Mouse (Mus musculus) limb, embryonic 13.5 days (tissue): ENCODE measurements at regions not wholly inside any gene's neighbourhood (a gene's known extent, or its start where the extent isn't known, plus 50 kb on each side); places are given as distances from the start of the nearest gene placed in this dataset.
A peak's percentile ranks its signal among the peaks of the same experiment; 100 is the strongest.

Experiments
- ATAC-seq: fragments of 200-750 bp; cut with Nextera tagmentation; 2 replicates; pipeline ENCODE4 v1.8.0; 2017; ENCODE audit warnings: low read depth, moderate number of reproducible peaks, moderate TSS enrichment; ENCODE audit not compliant: low FRiP score
- H3K27ac ChIP-seq: fragments of 300-500 bp; sonication (generic); 2 replicates; pipeline ENCODE4 v1.5.1; 2015; ENCODE audit warnings: inconsistent platforms, mild to moderate bottlenecking, moderate library complexity
- H3K27me3 ChIP-seq: fragments of 300-500 bp; sonication (generic); 2 replicates; pipeline ENCODE4 v1.6.1; 2015; ENCODE audit warnings: mild to moderate bottlenecking, inconsistent platforms
- H3K36me3 ChIP-seq: fragments of 300-500 bp; sonication (generic); 2 replicates; pipeline ENCODE4 v1.6.1; 2015; ENCODE audit warnings: inconsistent platforms, mild to moderate bottlenecking, moderate library complexity
- H3K4me1 ChIP-seq: fragments of 300-500 bp; sonication (generic); 2 replicates; pipeline ENCODE4 v1.6.1; 2015; ENCODE audit warnings: inconsistent platforms
- H3K4me2 ChIP-seq: fragments of 300-500 bp; sonication (generic); replicated peaks from 2 replicates; pipeline ENCODE4 v1.6.1; 2015; ENCODE audit warnings: inconsistent platforms, mild to moderate bottlenecking, moderate library complexity
- H3K4me3 ChIP-seq: fragments of 300-500 bp; sonication (generic); 2 replicates; pipeline ENCODE4 v1.5.1; 2015; ENCODE audit warnings: moderate library complexity, mild to moderate bottlenecking, inconsistent platforms
- H3K9ac ChIP-seq: fragments of 300-500 bp; sonication (generic); 2 replicates; pipeline ENCODE4 v1.6.1; 2015; ENCODE audit warnings: mild to moderate bottlenecking, inconsistent platforms
- H3K9me3 ChIP-seq: fragments of 300-500 bp; sonication (generic); 2 replicates; pipeline ENCODE4 v1.6.1; 2016; ENCODE audit warnings: inconsistent platforms
- WGBS: fragments of 180-500 bp; shearing (Covaris S2); methylation state at CpG from one replicate; pipeline ENCODE4 v1.1.7; 2015; 5-methylcytosine and 5-hydroxymethylcytosine counted together

DNA sequence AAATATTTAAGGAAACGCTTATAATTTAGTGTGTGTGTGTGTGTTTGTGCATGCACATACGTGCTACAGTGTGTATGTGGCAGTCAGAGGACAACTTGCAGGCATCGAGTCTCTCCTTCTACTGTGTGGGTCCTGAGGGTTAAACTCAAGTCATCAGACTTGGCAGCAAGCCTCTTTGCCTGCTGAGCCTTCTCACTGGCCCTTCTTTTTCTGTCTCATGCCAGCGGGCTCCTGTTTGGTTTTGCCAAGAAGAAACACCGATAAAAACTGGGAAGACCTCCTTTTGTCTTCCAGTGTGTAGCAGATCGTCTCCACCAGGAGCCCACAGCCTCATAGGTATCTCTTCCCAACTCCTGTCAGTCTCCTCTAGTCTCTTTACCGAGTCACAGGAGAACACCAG lies 81.9 kb upstream of the Rbpj start:
- no peak for ATAC-seq
- no peaks in the 10 kb centered on the region for H3K9me3 ChIP-seq
- H3K4me2 ChIP-seq: no peak overlapping the region
- H3K27me3 ChIP-seq: peaks cover 43% of the 10 kb centered on the region
- no peak overlapping the region for H3K27ac ChIP-seq
- peaks cover 34% of the 10 kb centered on the region for H3K4me1 ChIP-seq
- no peak overlapping the region for H3K4me3 ChIP-seq
- H3K9ac ChIP-seq: no peak overlapping the region
- H3K36me3 ChIP-seq: no peaks in the 10 kb centered on the region
- WGBS: 90% methylated on average over 7 of the region's 7 CpGs

DNA sequence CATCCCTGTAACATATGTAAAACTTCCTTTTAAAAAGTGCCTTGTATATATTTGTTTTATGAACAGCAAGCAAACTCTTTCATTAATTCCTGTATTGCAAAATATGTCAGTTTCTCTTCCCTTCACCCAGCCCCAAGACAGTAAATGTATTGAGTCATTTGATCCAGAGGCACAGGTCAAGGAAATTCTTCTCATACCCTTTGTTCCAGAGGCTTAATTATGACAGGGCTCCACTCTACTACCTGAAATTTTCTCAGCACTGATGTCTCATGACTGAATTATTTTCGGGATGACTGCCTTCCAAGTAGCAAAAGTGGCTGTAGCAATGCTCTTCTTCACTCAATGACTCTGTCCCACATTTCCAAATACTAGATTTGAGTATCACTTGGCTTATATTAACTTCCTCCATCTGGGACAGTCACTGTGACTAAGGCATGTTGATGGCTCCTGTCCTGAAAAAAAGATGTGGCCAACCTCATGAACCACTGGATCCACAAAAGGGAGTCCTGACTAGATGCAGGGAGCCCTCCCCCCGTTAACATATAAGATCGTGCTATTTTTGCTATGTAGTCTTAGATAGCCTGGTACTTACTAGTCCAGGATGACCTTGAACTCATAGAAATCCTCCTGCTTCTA lies 80.3 kb upstream of the Rbpj start:
- Histone ChIP-seq H3K36me3 (no peaks in the 10 kb centered on the region), H3K4me3 (no peak overlapping the region), H3K9ac (no peak overlapping the region), H3K27ac (no peak overlapping the region), H3K4me1 (peaks cover 18% of the 10 kb centered on the region), H3K4me2 (no peak overlapping the region), H3K27me3 (peaks cover 39% of the 10 kb centered on the region), H3K9me3 (no peaks in the 10 kb centered on the region)
- 90% methylated on average over 3 of the region's 3 CpGs for whole genome bisulfite sequencing
- ATAC-seq: no peak

DNA sequence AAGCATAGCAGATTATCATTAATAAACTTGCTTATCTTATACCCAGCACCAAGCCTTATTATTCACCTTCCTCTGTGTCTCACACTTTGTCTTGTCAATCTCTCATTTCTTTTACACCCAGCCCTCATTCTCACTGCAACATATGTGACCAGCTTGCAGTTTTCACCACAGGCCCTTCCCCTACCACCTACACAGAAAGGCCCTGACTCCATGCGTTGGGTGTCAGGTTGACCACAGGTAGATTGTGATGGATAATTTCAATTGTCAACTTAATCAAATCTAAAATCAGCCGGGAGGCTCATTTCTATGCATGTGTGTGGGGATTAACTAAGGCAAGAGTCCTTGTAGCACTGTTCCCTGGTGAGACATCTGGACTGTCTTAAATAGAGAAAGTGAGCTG lies 72.4 kb upstream of the Rbpj start:
- peaks cover under 1% of the 10 kb centered on the region; the same call in 1 of the 2 replicates for H3K27me3 ChIP-seq
- WGBS: 84% methylated on average over 2 of the region's 2 CpGs
- H3K4me1 ChIP-seq: no peaks in the 10 kb centered on the region
- H3K4me2 ChIP-seq: no peak overlapping the region
- H3K9me3 ChIP-seq: no peaks in the 10 kb centered on the region
- H3K36me3 ChIP-seq: no peaks in the 10 kb centered on the region
- H3K27ac ChIP-seq: no peak overlapping the region
- H3K9ac ChIP-seq: no peak overlapping the region
- no peak for ATAC-seq
- no peak overlapping the region for H3K4me3 ChIP-seq

DNA sequence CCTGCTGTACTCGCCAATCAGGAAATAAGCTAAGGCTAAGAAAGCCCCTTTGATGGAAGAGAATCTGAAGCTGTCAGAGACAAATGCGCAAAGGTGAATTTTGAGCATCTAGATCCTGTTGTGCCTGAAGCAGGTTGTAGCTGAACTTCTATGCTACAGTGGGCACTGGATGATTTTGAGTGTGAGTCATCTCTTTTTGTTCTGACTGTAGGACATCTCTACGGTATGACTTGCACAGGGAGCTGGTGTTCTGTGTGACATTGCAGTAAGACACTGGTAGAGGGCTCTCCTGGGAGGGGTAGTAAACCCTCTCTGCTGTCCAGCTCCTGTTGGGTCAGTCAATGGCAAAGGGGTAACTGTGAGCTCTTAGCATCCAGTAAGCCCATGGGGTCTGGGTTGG lies 71.4 kb upstream of the Rbpj start:
- WGBS: 85% methylated on average over 3 of the region's 3 CpGs
- no peak overlapping the region for H3K27ac ChIP-seq
- no peaks in the 10 kb centered on the region for H3K4me1 ChIP-seq
- no peaks in the 10 kb centered on the region for H3K27me3 ChIP-seq
- ATAC-seq: no peak
- H3K4me3 ChIP-seq: no peak overlapping the region
- H3K9me3 ChIP-seq: no peaks in the 10 kb centered on the region
- no peak overlapping the region for H3K4me2 ChIP-seq
- no peaks in the 10 kb centered on the region for H3K36me3 ChIP-seq
- no peak overlapping the region for H3K9ac ChIP-seq

DNA sequence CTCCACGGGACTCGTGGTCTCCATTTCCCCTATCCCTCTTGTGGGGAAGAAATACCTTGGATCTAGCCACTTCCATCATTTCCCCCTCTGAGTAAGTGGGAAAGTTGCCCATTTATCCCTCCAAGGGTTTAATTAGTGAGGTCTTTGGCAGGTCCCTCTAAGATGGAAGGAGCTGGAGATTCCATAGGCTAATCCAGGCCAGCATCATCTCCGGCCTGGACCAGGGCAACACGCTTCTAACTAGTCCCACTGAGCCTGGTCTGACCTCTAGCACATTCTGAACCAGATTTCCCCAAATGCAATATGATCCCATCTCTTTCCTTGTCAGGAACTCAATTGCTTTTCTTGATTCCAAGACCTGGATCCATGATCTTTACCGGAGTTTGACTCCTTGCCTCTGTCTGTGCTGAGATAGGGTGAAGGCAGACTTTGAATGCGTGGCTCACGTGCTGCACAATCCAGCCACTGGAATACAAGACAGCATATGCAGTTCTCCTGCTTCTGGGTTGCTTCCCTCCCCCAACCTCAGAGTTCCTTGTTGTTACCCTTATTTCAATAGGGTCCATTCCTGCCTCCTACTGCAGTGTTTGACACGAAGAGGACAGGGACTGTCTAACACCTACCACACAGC lies 67.4 kb upstream of the Rbpj start:
- H3K4me3 ChIP-seq: no peak overlapping the region
- no peaks in the 10 kb centered on the region for H3K36me3 ChIP-seq
- H3K27me3 ChIP-seq: no peaks in the 10 kb centered on the region
- H3K27ac ChIP-seq: no peak overlapping the region
- H3K4me2 ChIP-seq: no peak overlapping the region
- H3K9me3 ChIP-seq: no peaks in the 10 kb centered on the region
- no peak overlapping the region for H3K9ac ChIP-seq
- peak; percentile 59; the same call in 1 of the 2 replicates for ATAC-seq
- H3K4me1 ChIP-seq: no peaks in the 10 kb centered on the region
- WGBS: 75% methylated on average over 8 of the region's 8 CpGs

DNA sequence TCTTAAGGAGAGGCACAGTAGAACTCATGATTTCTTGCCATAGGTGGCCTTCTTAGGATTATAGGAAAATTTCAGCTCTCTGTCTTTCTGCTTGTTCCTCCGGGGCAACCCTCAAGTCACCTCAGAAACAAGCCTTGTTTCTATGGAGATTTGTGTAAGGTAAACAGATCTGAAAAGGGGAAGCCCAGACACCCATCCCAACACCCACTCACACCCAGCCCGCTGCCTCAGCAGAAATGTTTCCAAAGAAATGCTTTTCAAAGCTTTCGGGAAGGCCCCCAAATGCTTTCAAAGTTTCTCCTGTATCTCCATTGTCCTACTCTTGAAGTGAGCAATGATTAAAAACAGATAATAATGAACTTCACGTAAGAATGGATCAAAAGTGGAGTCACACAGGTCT lies 64.9 kb upstream of the Rbpj start:
- Histone ChIP-seq H3K4me2 (no peak overlapping the region), H3K9me3 (no peaks in the 10 kb centered on the region), H3K9ac (no peak overlapping the region), H3K4me3 (no peak overlapping the region), H3K4me1 (no peaks in the 10 kb centered on the region), H3K27ac (no peak overlapping the region), H3K36me3 (no peaks in the 10 kb centered on the region), H3K27me3 (no peaks in the 10 kb centered on the region)
- ATAC-seq: no peak
- 74% methylated on average over 4 of the region's 4 CpGs for WGBS

DNA sequence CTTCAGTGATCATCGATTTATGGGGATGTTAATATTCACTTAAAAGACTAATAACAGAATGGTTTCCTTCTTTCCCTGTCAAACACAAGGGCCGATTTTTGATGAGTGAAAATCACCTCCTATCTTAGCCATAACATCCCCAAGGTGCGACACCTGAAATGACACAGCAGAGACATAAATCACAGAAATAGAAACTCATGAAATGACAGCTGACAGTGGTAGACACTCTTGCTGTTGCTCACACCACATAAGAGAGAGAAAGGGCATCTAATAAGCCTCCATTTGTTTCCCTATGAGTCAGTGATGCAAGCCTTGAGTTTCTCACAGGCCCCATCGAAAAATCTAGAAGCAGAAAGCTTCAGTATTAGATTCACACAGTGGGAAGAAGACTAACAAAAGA lies 63.9 kb upstream of the Rbpj start:
- H3K4me3 ChIP-seq: no peak overlapping the region
- no peaks in the 10 kb centered on the region for H3K36me3 ChIP-seq
- ATAC-seq: no peak
- no peaks in the 10 kb centered on the region for H3K27me3 ChIP-seq
- no peak overlapping the region for H3K9ac ChIP-seq
- no peak overlapping the region for H3K27ac ChIP-seq
- no peak overlapping the region for H3K4me2 ChIP-seq
- H3K9me3 ChIP-seq: no peaks in the 10 kb centered on the region
- 81% methylated on average over 4 of the region's 4 CpGs for WGBS
- H3K4me1 ChIP-seq: no peaks in the 10 kb centered on the region

DNA sequence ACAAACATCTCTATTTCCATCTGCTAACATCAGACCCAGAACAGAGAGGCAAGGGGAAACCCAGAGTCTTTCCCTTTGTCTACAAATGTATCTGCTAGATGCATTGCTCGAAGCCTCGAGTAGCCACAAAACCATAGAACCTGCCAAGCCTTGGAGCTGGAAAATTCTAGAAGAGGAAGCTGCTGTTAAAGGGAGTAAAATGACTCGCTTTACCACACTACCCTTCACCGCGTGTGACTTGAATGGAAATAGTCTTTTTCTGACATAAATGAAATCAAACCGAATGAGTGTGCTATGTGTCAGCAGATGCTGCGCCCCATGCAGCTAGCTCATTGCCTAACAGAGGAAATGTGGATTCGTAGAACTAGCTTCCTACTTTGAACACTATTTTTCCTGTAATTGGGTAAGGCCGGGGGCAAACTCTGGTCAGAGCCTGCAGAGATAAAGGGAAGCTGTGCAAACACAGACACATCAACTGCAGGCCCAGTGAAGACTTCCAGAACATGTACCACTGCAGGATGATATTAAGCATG lies 63.3 kb upstream of the Rbpj start:
- 84% methylated on average over 9 of the region's 9 CpGs for WGBS
- Histone ChIP-seq H3K27ac (no peak overlapping the region), H3K36me3 (no peaks in the 10 kb centered on the region), H3K4me1 (no peaks in the 10 kb centered on the region), H3K9me3 (no peaks in the 10 kb centered on the region), H3K4me2 (no peak overlapping the region), H3K4me3 (no peak overlapping the region), H3K9ac (no peak overlapping the region), H3K27me3 (no peaks in the 10 kb centered on the region)
- ATAC-seq: no peak

DNA sequence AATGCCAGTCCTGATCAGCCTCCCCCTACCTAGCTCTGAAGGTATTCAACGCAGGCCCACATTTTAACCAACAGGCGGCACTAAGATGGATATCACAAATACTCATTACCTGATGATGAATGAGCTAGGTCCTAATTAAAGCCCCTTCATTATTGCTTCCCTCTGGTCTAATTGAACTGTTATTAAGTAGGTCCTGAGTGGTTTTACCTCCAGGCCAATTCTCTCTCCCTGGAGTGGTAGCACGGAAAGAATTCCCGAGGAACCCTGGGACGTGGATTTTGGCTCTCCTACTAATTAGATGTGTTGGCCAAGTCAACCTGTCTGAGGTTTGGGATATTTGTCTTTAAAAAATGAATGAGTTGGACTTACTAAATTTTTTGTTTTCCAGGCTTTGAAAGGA lies 60.0 kb upstream of the Rbpj start:
- 33% methylated on average over 5 of the region's 5 CpGs for WGBS
- H3K27me3 ChIP-seq: no peaks in the 10 kb centered on the region
- H3K4me2 ChIP-seq: no peak overlapping the region
- no peaks in the 10 kb centered on the region for H3K4me1 ChIP-seq
- no peaks in the 10 kb centered on the region for H3K36me3 ChIP-seq
- H3K9ac ChIP-seq: no peak overlapping the region
- ATAC-seq: no peak
- no peak overlapping the region for H3K27ac ChIP-seq
- no peaks in the 10 kb centered on the region for H3K9me3 ChIP-seq
- H3K4me3 ChIP-seq: no peak overlapping the region

DNA sequence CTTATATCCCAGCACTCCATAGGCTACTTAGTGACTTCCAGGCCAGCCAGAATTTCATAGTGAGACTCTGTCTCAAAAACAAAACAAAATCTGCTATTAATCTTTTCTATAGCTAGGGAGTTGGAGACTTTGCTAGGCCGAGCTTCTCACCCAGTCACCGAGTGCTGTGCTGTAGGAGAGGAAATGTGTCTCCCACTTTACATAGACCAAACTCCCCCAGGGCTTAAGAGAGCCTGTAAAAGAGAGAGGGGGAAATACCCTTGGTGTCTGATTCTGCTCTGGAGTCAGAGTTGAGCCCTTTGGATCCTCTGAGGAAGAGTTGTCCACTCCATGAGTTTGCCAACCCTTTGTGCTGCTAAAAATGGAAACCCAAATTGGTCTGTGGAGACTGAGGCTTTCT lies 58.3 kb upstream of the Rbpj start:
- Histone ChIP-seq H3K4me1 (no peaks in the 10 kb centered on the region), H3K4me2 (no peak overlapping the region), H3K27ac (no peak overlapping the region), H3K9me3 (no peaks in the 10 kb centered on the region), H3K4me3 (no peak overlapping the region), H3K36me3 (no peaks in the 10 kb centered on the region), H3K9ac (no peak overlapping the region), H3K27me3 (no peaks in the 10 kb centered on the region)
- WGBS: 77% methylated on average over 2 of the region's 2 CpGs
- ATAC-seq: no peak

DNA sequence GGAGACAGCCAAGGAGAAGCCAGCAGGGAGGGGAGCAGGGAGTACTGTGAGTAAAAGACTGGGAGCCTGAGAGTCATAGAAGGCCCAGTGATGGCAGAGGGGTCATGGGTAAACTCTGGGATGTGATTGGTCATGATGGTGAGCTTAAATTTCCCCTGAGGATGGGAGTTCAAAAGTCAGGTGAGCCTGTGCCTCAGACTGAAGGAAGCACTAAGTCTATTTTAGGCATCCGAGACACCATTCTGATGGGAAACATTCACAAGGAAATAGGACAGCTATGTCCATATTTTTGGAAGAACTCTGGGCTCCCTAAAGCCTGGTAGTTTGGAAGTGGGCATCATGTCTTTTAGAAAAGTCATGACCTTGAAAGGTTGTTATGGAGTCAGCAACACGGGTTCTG lies 57.7 kb upstream of the Rbpj start:
- Histone ChIP-seq H3K36me3 (no peaks in the 10 kb centered on the region), H3K4me3 (no peak overlapping the region), H3K9ac (no peak overlapping the region), H3K4me1 (no peaks in the 10 kb centered on the region), H3K27me3 (no peaks in the 10 kb centered on the region), H3K4me2 (no peak overlapping the region), H3K9me3 (no peaks in the 10 kb centered on the region), H3K27ac (no peak overlapping the region)
- WGBS: 76% methylated on average over 2 of the region's 2 CpGs
- no peak for ATAC-seq

DNA sequence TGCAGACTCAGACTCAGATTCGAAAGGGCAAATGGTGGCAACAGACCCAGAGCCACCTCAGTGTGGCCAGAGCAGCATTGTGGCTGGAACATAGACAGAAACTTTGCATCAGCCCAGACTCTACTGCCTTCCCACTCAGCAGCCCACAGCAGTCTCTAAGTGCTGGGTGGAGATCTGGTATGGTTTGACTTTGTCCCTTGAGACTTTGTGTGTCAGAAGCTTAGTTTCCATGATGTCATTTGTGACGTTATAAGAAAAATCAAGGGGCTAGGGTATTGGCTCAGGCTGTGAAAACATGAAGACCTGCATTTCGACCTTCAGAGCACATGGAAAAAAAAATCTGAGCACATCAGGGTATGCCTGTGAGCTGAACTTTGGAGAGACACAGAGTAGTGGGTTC lies 56.2 kb upstream of the Rbpj start:
- Histone ChIP-seq H3K9me3 (no peaks in the 10 kb centered on the region), H3K36me3 (no peaks in the 10 kb centered on the region), H3K9ac (no peak overlapping the region), H3K4me3 (no peak overlapping the region), H3K4me1 (no peaks in the 10 kb centered on the region), H3K4me2 (no peak overlapping the region), H3K27me3 (no peaks in the 10 kb centered on the region), H3K27ac (no peak overlapping the region)
- no peak for ATAC-seq
- 78% methylated on average over 3 of the region's 3 CpGs for WGBS
